Mouse (Mus musculus) cerebellum, adult 2 months (tissue): ENCODE results near the gene Cdkn2a.

Source experiments
- CTCF ChIP-seq: fragments of 200-500 bp; IDR thresholded peaks from 2 replicates; pipeline ENCODE4 v1.5.1; 2011; ENCODE audit warnings: low read depth, mild to moderate bottlenecking, control low read depth, low read length, moderate library complexity, borderline replicate concordance; ENCODE audit not compliant: insufficient read depth
- POLR2A ChIP-seq: fragments of 200-500 bp; IDR thresholded peaks from 2 replicates; pipeline ENCODE4 v1.6.1; 2011; ENCODE audit warnings: low read length, control low read depth, borderline replicate concordance; ENCODE audit not compliant: insufficient read depth

DNA sequence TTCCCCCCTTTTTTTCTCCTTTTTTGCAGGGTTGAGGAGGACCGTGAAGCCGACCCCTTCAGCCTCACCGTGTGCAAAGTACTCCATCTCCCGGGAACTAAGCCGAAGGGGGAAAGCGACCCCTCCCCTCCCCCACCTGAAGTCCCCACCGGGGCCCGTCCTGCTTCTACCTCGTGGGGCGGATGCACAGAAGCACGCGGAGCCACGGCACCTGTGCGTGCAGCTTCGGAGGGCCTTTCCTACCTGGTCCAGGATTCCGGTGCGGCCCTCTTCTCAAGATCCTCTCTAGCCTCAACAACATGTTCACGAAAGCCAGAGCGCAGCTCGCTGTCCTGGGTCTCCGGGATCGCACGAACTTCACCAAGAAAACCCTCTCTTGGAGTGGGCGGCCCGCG, 365 bp downstream of the Cdkn2a start:
- TF ChIP-seq POLR2A (no peak), CTCF (no peak)
